Mouse (Mus musculus) T-cell, adult 2 months (primary cell): ENCODE measurements around the gene Gm14393.
"Not testable (repeated sequence)": the region's sequence is repeated elsewhere in the genome, so short reads cannot be mapped to it uniquely, and the experiment has no call there.

Experiments
- DNase-seq: peaks from one replicate; pipeline ENCODE4 v3.0.0; 2022; ENCODE audit warnings: low spot score

Gm14393 gene

DNA sequence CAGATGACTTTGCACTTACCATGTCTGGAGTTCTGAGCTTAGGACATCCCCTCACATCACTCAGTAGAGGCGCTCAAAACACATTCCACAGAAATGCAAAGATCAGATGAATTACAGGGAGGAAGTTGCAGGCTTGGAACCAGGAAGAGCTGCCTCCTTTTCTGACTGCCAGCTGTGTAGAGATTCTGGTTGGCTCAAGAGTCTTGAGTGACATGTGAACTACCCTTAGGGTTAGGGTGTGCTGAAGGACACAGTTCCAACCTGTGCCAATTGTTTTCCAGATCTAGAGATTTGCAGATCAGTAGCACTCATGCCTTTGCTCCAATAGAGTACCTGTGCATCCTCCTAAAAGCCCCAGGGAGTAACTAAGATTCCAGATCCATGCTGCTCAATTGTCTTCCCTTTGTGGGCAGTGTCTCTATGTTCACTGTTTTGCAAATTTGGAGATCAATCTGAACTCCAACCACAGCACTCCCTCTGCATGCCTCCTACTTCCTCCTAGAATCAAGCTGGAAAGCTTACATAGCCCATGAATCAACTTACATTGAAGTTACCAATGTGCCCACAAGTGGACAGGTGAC, at the start of gene Gm14393:
TSS of gene Gm14393 (minus strand) at position 101 of the 581 bp plus-strand sequence.
- DNase-seq: not testable (repeated sequence)

DNA sequence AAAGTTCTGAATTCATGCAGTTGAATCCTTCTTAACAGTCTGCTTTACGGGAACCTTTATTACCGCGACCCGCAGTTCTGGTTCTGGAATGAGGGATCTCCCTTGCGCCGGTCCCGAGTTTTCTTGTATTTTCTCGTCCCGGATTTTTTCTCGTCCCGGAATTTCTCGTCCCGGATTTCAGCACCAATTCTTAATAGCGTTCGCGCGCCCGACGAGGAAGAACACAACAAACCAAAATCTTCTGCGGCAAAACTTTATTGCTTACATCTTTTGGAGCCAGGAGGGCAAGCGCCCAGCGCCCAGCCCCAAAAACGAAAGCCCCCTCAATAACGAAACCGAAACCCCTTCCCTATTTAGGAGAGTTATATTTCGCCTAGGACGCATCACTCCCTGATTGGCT, 23.3 kb downstream of the Gm14393 start:
- not testable (repeated sequence) for DNase-seq
